In the genomic region with DNA sequence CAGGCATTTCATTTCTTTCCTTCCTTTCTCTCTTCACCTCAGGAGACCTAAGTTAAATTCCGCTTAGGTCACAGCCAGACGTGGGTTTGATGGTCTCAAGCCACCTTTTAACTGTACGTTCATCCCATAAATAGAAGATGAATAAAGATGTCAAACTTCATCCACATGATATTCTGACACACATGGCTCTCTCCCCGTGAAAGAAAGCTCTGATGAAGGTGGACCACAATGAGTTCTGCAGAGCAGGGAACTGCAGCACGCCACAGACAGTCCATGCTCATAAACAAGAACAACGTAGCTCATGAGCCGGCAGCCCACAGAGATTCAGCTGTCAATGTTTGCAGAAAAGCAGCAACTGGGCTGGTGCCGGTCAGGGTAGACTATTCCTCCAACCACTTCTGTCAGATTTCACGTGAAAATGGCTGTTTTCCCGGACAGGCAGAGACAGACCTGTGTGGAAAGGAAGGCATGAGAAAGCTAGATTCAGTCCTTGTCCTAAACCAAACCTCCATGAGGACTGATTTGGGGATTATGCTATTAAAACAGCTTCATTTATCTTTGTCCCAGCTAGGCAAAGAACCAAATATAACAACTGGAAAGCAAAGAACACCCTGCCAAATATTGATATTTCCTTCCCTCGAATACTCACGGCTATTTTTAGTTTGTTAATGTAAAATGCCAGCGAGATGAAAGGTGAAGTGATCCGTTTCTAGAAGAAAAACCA, we compare ENCODE assay signal across 10 mouse cellular contexts.
DNase-seq lines count a peak whose midpoint lies in the region; ATAC-seq and TF ChIP-seq lines count a peak whose summit lies in the region.
"Had no signal": no experiment of that assay in that cellular context is flagged by ENCODE, and none has a peak within 500 bp of the region (broad histone marks: within the 10 kb centered on the region; RNA-seq: fewer than 3 reads in every experiment).

No protein-coding gene starts in this region.

- TF ChIP-seq POLR2A in brain, embryonic 14.5 days (IDR thresholded peaks at IDR 0.05; ENCODE audit: borderline replicate concordance, extremely low read depth, insufficient read depth, insufficient read length, poor library complexity, severe bottlenecking), result no peak

- intact Hi-C loops in gastrocnemius, adult 2 months (cut with DNase I), result loop anchor here (1.0 to 10.0 kb wide), 2 partner anchors 28 to 1562 kb away; a partner anchor contains a TSS
- intact Hi-C loops in gastrocnemius, postnatal 14 days (cut with DNase I; ENCODE audit: low total_unique reads), result no loop called here

- no peak for ATAC-seq in midbrain, embryonic 13.5 days
- ATAC-seq: Patski had no signal

- H3K4me3 ChIP-seq in gastrocnemius, adult 2 months, result no peak overlapping the region
- H3K4me3 ChIP-seq in hindbrain, embryonic 10.5 days, result no peak overlapping the region
- no peak overlapping the region for H3K4me3 ChIP-seq in midbrain, embryonic 13.5 days (replicated peaks)
- H3K4me3 ChIP-seq: limb, embryonic 15.5 days had no signal

- H3K9ac ChIP-seq in midbrain, embryonic 13.5 days (replicated peaks), result no peak overlapping the region
- H3K9ac ChIP-seq: limb, embryonic 15.5 days had no signal

- 31% methylated on average over 14 of the region's 14 CpGs for WGBS in hindbrain, embryonic 10.5 days
- 20% methylated on average over 14 of the region's 14 CpGs for WGBS in midbrain, embryonic 13.5 days

- no peak for DNase-seq in gastrocnemius, adult 2 months
- no peak for DNase-seq in gastrocnemius, postnatal 14 days
- peak; percentile 68 for DNase-seq in brain, embryonic 14.5 days (ENCODE audit: low read depth)
- DNase-seq in hindbrain, embryonic 10.5 days (ENCODE audit: low spot score), result peak; percentile 24
- DNase-seq in layer of hippocampus, postnatal 10 days (ENCODE audit: low spot score in 2 of 2), result no peak
- no peak for DNase-seq in spleen, postnatal 10 days (ENCODE audit: low spot score in 2 of 2)
- no peak for DNase-seq in spleen, postnatal 14 days (ENCODE audit: low spot score in 2 of 2)

- no peak for TF ChIP-seq CTCF in gastrocnemius, adult 2 months (IDR thresholded peaks at IDR 0.05)
- no peak for TF ChIP-seq CTCF in brain, embryonic 14.5 days (IDR thresholded peaks at IDR 0.05; ENCODE audit: borderline replicate concordance, extremely low read depth, insufficient read depth, insufficient read length)

- peak overlapping the region; percentile 25 for H3K4me2 ChIP-seq in midbrain, embryonic 13.5 days (replicated peaks)

- H3K36me3 ChIP-seq in hindbrain, embryonic 10.5 days, result no peaks in the 10 kb centered on the region
- H3K36me3 ChIP-seq in midbrain, embryonic 13.5 days, result no peaks in the 10 kb centered on the region
- H3K36me3 ChIP-seq: limb, embryonic 15.5 days had no signal

- H3K27me3 ChIP-seq in hindbrain, embryonic 10.5 days (ENCODE audit: insufficient read depth, poor library complexity, severe bottlenecking), result peaks cover 2% of the 10 kb centered on the region; the same call in 1 of the 2 replicates
- H3K27me3 ChIP-seq in midbrain, embryonic 13.5 days, result no peaks in the 10 kb centered on the region
- H3K27me3 ChIP-seq: Patski had no signal

- peaks cover 79% of the 10 kb centered on the region for H3K4me1 ChIP-seq in hindbrain, embryonic 10.5 days (replicated peaks)
- peaks cover 73% of the 10 kb centered on the region for H3K4me1 ChIP-seq in midbrain, embryonic 13.5 days (replicated peaks)

- H3K27ac ChIP-seq in gastrocnemius, adult 2 months, result 0 out of 2 replicates have a peak overlapping the region, but pooled peaks have one; percentile 57
- peak overlapping the region; percentile 41 for H3K27ac ChIP-seq in hindbrain, embryonic 10.5 days
- peak overlapping the region; percentile 66 for H3K27ac ChIP-seq in midbrain, embryonic 13.5 days

- H3K9me3 ChIP-seq in hindbrain, embryonic 10.5 days, result no peaks in the 10 kb centered on the region
- no peaks in the 10 kb centered on the region for H3K9me3 ChIP-seq in midbrain, embryonic 13.5 days
- H3K9me3 ChIP-seq: limb, embryonic 15.5 days had no signal

Comparison
In these comparisons a context has a peak if more than half of its experiments do, and no peak if none do; other contexts are left out.
1. DNase-seq: peak in brain, embryonic 14.5 days (single experiment) and hindbrain, embryonic 10.5 days (single experiment); none in gastrocnemius, adult 2 months (single experiment), gastrocnemius, postnatal 14 days (single experiment), layer of hippocampus, postnatal 10 days (0 of 2), spleen, postnatal 10 days (0 of 2) and spleen, postnatal 14 days (0 of 2).
2. Peak in every context shown above with its lines, with median percentiles within 50 percentile points of each other: H3K27ac ChIP-seq.